In the genomic region with DNA sequence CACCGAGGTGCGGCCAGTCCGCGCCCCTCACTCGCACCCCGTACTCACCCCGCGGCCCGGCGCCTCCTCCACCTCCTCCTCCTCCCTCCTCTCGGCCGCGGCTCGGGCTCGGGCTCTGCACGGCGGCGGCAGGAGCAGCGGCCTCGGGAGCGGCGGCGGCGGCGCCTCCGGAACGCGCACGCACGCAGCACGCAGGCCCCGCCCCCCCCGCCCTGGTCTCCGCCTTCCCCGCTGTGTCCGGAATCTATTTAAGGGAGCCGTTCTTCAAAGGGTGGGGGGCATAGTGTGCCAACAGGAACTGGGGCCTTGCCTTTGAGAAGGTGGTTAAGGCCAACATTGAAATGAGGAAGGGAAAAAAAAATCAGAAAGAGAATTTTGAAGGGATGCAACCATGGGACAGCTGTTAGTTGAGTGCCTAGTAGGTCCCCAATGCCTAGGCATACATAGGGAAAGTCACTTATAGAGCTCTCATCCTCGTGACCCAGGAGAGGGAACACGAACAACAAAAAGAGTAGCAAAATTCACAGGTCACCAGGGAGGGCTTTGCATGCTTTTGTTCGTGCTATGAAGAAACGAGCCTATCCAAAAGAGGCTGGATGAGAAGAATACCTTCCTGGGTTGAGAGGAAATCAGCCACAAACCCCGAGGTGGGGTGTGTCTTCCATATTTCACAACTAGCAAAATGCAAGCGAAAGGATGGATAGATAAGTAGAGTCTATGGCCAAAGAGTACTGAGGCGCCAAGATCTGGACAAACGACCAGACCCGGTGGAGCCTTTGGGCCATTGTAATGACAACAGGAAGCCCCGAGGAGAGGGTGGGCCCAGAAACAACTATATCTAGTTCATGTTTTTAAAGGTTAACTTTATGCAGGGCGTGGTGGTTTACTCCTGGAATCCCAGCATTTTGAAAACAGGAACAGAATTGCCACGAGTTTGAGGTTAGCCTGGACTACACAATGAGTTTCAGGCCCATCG, we compare ENCODE assay signal across 8 mouse cellular contexts. TPM values are rescaled to one million over a fixed set of nuclear protein-coding genes. Genes with fewer than 3 reads are reported as not detected.
DNase-seq lines count a peak whose midpoint lies in the region; ATAC-seq and TF ChIP-seq lines count a peak whose summit lies in the region.

A gene (minus strand): TSS at position 146 of the 976 bp plus-strand sequence.

- peak; percentile 91 for ATAC-seq in heart, embryonic 12.5 days (ENCODE audit: insufficient number of reproducible peaks, low FRiP score)
- peak; percentile 91 for ATAC-seq in kidney, embryonic 16.5 days (ENCODE audit: low FRiP score, low TSS enrichment)
- peak; percentile 89 for ATAC-seq in liver, embryonic 12.5 days
- peak; percentile 89 for ATAC-seq in stomach, embryonic 14.5 days (ENCODE audit: insufficient number of reproducible peaks, insufficient read depth, low FRiP score, low read depth)

- H3K4me2 ChIP-seq in heart, embryonic 12.5 days = peak within 1 kb of the TSS; percentile 84
- peak within 1 kb of the TSS; percentile 85 for H3K4me2 ChIP-seq in kidney, embryonic 16.5 days (replicated peaks; ENCODE audit: low read depth, low read length)
- peak within 1 kb of the TSS; percentile 79 for H3K4me2 ChIP-seq in liver, embryonic 12.5 days
- peak within 1 kb of the TSS; percentile 66 for H3K4me2 ChIP-seq in stomach, embryonic 14.5 days (replicated peaks; ENCODE audit: low read depth, low read length)

- H3K27ac ChIP-seq in heart, embryonic 12.5 days (ENCODE audit: poor library complexity, severe bottlenecking) = peak within 1 kb of the TSS; percentile 85
- peak within 1 kb of the TSS; percentile 92 for H3K27ac ChIP-seq in kidney, embryonic 16.5 days (ENCODE audit: low read length)
- H3K27ac ChIP-seq in liver, embryonic 12.5 days = peak within 1 kb of the TSS; percentile 97
- peak within 1 kb of the TSS; percentile 87 for H3K27ac ChIP-seq in stomach, embryonic 14.5 days (ENCODE audit: low read length)

- H3K36me3 ChIP-seq in C2C12 (ENCODE audit: control insufficient read depth, insufficient read depth) = no peaks in the 10 kb centered on the region
- H3K36me3 ChIP-seq in erythroblast, embryonic 14.5 days (ENCODE audit: control insufficient read depth) = peaks cover 9% of the 10 kb centered on the region
- no peaks in the 10 kb centered on the region for H3K36me3 ChIP-seq in heart, embryonic 12.5 days
- H3K36me3 ChIP-seq in kidney, embryonic 16.5 days (ENCODE audit: insufficient read depth, low read length) = no peaks in the 10 kb centered on the region
- no peaks in the 10 kb centered on the region for H3K36me3 ChIP-seq in liver, embryonic 12.5 days
- no peaks in the 10 kb centered on the region for H3K36me3 ChIP-seq in stomach, embryonic 14.5 days (ENCODE audit: control insufficient read depth, insufficient read depth, low read length)

- no peak for TF ChIP-seq CTCF in C2C12 (IDR thresholded peaks at IDR 0.05; ENCODE audit: control insufficient read depth, insufficient read depth, insufficient read length)

- no peaks in the 10 kb centered on the region for H3K9me3 ChIP-seq in erythroblast, embryonic 14.5 days (ENCODE audit: control insufficient read depth, low read length)
- H3K9me3 ChIP-seq in heart, embryonic 12.5 days (replicated peaks) = no peaks in the 10 kb centered on the region
- H3K9me3 ChIP-seq in kidney, embryonic 16.5 days (ENCODE audit: low read length) = no peaks in the 10 kb centered on the region
- H3K9me3 ChIP-seq in liver, embryonic 12.5 days (replicated peaks) = no peaks in the 10 kb centered on the region
- no peaks in the 10 kb centered on the region for H3K9me3 ChIP-seq in stomach, embryonic 14.5 days (ENCODE audit: control insufficient read depth, low read depth, low read length)

- peaks cover 82% of the 10 kb centered on the region for H3K4me1 ChIP-seq in erythroblast, embryonic 14.5 days (ENCODE audit: control insufficient read depth)
- peaks cover 26% of the 10 kb centered on the region for H3K4me1 ChIP-seq in heart, embryonic 12.5 days (replicated peaks)
- H3K4me1 ChIP-seq in kidney, embryonic 16.5 days (ENCODE audit: insufficient read depth, low read length) = peaks cover 26% of the 10 kb centered on the region
- H3K4me1 ChIP-seq in liver, embryonic 12.5 days = peaks cover 70% of the 10 kb centered on the region
- H3K4me1 ChIP-seq in stomach, embryonic 14.5 days (ENCODE audit: control insufficient read depth, insufficient read depth, low read length) = peaks cover 17% of the 10 kb centered on the region

- peak within 1 kb of the TSS; percentile 93 for H3ac ChIP-seq in C2C12 (ENCODE audit: control insufficient read depth, insufficient read length, low read depth)

- WGBS in heart, embryonic 12.5 days = 16% methylated on average over 43 of the region's 50 CpGs
- 29% methylated on average over 28 of the region's 50 CpGs for WGBS in kidney, embryonic 16.5 days
- 4% methylated on average over 49 of the region's 50 CpGs for WGBS in liver, embryonic 12.5 days (ENCODE audit: insufficient replicate concordance)
- WGBS in stomach, embryonic 14.5 days = 19% methylated on average over 44 of the region's 50 CpGs

- DNase-seq in brain, adult 2 months (ENCODE audit: low read depth, low spot score) = peak; percentile 85
- DNase-seq in natural killer cell, adult 2 months (ENCODE audit: low spot score in 2 of 2) = peak; percentile 50 to 56

- peak within 1 kb of the TSS; percentile 66 for H3K4me3 ChIP-seq in C2C12 (ENCODE audit: insufficient read depth, poor library complexity, severe bottlenecking)
- H3K4me3 ChIP-seq in erythroblast, embryonic 14.5 days (replicated peaks) = peak within 1 kb of the TSS; percentile 99
- H3K4me3 ChIP-seq in heart, embryonic 12.5 days = peak within 1 kb of the TSS; percentile 93
- peak within 1 kb of the TSS; percentile 83 for H3K4me3 ChIP-seq in kidney, embryonic 16.5 days (ENCODE audit: low read length)
- peak within 1 kb of the TSS; percentile 94 for H3K4me3 ChIP-seq in liver, embryonic 12.5 days
- H3K4me3 ChIP-seq in stomach, embryonic 14.5 days (ENCODE audit: low read depth, low read length) = peak within 1 kb of the TSS; percentile 84

- peaks cover 46% of the 10 kb centered on the region for H3K79me2 ChIP-seq in C2C12 (ENCODE audit: control insufficient read depth, insufficient read depth)

- peaks cover 42% of the 10 kb centered on the region for H3K79me3 ChIP-seq in C2C12 (ENCODE audit: low read depth)

- H3K9ac ChIP-seq in heart, embryonic 12.5 days = peak within 1 kb of the TSS; percentile 94
- peak within 1 kb of the TSS; percentile 92 for H3K9ac ChIP-seq in kidney, embryonic 16.5 days (replicated peaks; ENCODE audit: low read length)
- peak within 1 kb of the TSS; percentile 93 for H3K9ac ChIP-seq in liver, embryonic 12.5 days
- H3K9ac ChIP-seq in stomach, embryonic 14.5 days (replicated peaks; ENCODE audit: low read depth, low read length) = peak within 1 kb of the TSS; percentile 92

- H3K27me3 ChIP-seq in C2C12 (ENCODE audit: control insufficient read depth, insufficient read depth, insufficient read length) = no peaks in the 10 kb centered on the region
- no peaks in the 10 kb centered on the region for H3K27me3 ChIP-seq in erythroblast, embryonic 14.5 days (ENCODE audit: control insufficient read depth)
- peaks cover 36% of the 10 kb centered on the region for H3K27me3 ChIP-seq in heart, embryonic 12.5 days (replicated peaks)
- H3K27me3 ChIP-seq in kidney, embryonic 16.5 days (ENCODE audit: insufficient read depth, low read length) = no peaks in the 10 kb centered on the region
- no peaks in the 10 kb centered on the region for H3K27me3 ChIP-seq in liver, embryonic 12.5 days (replicated peaks)
- no peaks in the 10 kb centered on the region for H3K27me3 ChIP-seq in stomach, embryonic 14.5 days (ENCODE audit: control insufficient read depth, insufficient read depth, low read length)

TF ChIP-seq in C2C12, 6 proteins besides CTCF, POLR2A, EP300 and RAD21:
- TF ChIP-seq MAX (IDR thresholded peaks at IDR 0.05) = no peak
- TF ChIP-seq FOSL1 (IDR thresholded peaks at IDR 0.05; ENCODE audit: insufficient read depth, low read length, poor library complexity, severe bottlenecking) = no peak
- TF ChIP-seq CEBPB (IDR thresholded peaks at IDR 0.05; ENCODE audit: low read depth) = no peak
- no peak for TF ChIP-seq USF1 (IDR thresholded peaks at IDR 0.05; ENCODE audit: low read depth)
- TF ChIP-seq MYOD1 (IDR thresholded peaks at IDR 0.05; ENCODE audit: control insufficient read depth, insufficient read length, low read depth) = no peak
- no peak for TF ChIP-seq MYOG (IDR thresholded peaks at IDR 0.05; ENCODE audit: control insufficient read depth, extremely low read depth, insufficient read length)

RNA-seq across cellular contexts. Expression of the gene that starts here (rescaled TPM):
- 15.1 TPM for polyA plus RNA-seq in C2C12 (2012; fragmentation: generic; extraction: Trizol)
- 2.1 and 3.8 TPM in 2 replicates for polyA plus RNA-seq in erythroblast, embryonic 14.5 days (2012)
- 88.9 and 92.0 TPM in 2 replicates for polyA plus RNA-seq in heart, embryonic 12.5 days (2016; fragmentation: Nextera tagmentation; extraction: Ambion mirVana)
- polyA plus RNA-seq in kidney, embryonic 16.5 days (2015; fragmentation: Nextera tagmentation; extraction: Ambion mirVana) = 99.3 and 104 TPM in 2 replicates
- polyA plus RNA-seq in liver, embryonic 12.5 days (2016; fragmentation: Nextera tagmentation; extraction: Ambion mirVana) = 114 and 122 TPM in 2 replicates
- 100 and 112 TPM in 2 replicates for polyA plus RNA-seq in stomach, embryonic 14.5 days (2014; fragmentation: Nextera tagmentation; extraction: Ambion mirVana)

Comparison
In these comparisons a context has a peak if more than half of its experiments do, and no peak if none do; other contexts are left out.
1. Peak in every context shown above with its lines: DNase-seq, ATAC-seq, H3K4me3 ChIP-seq and H3K27ac ChIP-seq.